Mouse (Mus musculus): ENCODE data around the gene Gm4513. TPM values are rescaled to one million over a fixed set of nuclear protein-coding genes. Genes with fewer than 3 reads are reported as not detected.
"Not testable (repeated sequence)": the region's sequence is repeated elsewhere in the genome, so short reads cannot be mapped to it uniquely, and the experiment has no call there.

The Gm4513 gene
- not detected in 2 replicates for polyA plus RNA-seq (2012; rRNA removed)

DNA sequence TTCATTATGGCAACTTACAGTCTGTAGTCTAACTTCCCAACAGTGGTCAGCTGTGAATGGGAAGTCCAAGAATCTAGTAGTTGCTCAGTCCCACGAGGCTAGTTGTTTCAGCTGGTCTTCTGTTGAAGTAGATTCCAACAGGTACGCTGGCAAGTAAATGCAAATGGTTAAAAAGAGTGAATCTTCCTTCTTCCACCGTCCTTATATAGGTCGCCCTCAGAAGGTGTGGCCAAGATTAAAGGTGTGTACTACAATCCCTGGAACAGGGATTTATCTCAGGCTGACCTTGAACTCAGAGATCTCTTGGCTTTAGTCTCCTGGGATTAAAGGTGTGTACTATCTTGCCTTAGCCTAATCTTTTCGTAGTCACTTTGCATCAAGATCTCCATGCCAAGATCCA, at the start of gene Gm4513:
Gene Gm4513, minus strand, starts transcription at position 101 of the 400 bp plus-strand sequence.
- not testable (repeated sequence) for DNase-seq (ENCODE audit: low read depth)

DNA sequence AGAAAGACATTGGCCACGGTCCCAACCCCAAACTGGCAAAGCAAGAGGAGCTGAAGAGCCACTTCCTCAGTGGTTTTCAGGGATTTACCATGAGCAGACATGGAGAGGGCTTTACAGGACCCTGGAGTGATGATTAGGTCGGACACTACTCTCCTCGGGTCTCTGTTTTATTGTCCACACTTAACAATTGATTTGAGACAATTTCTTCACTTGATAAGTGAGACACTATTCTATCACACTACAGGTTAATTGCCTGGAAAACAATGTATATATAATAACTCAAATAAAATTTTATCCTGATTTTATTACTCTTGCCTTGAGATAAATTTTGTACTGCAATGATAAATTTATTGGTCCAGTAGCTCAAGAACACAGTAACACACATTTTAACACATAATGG, 22.7 kb downstream of the Gm4513 start, which contains the start of gene Gm4141:
Gene Gm4141, minus strand, starts transcription at position 101 of the 400 bp plus-strand sequence.
- DNase-seq (ENCODE audit: low read depth), result not testable (repeated sequence)

DNA sequence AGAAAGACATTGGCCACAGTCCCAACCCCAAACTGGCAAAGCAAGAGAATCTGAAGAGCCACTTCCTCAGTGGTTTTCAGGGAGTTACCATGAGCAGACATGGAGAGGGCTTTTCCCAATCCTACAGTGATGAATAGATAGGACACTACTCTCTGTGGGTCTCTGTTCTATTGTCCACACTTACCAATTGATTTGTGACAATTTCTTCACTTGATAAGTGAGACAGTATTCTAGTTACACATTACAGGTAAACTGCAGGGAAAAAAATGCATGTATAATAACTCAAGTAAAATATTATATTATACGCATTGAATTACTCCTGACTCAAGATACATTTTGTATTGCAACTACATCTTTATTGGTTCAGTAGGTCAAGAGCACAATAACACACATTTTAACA, 53.2 kb downstream of the Gm4513 start, which contains the start of gene Gm5726:
Gene Gm5726, minus strand, starts transcription at position 101 of the 400 bp plus-strand sequence.
- DNase-seq (ENCODE audit: low read depth), result not testable (repeated sequence)

Other genes with a start within 250 kb of the Gm4513 start
- not detected in 2 replicates for gene Gm5728, start 223.6 kb downstream of the Gm4513 start, polyA plus RNA-seq (2012; rRNA removed)
- not detected in 2 replicates for gene Vmn1r100, start 181.1 kb downstream of the Gm4513 start, polyA plus RNA-seq (2012; rRNA removed)
- gene Vmn1r101, start 156.4 kb downstream of the Gm4513 start, polyA plus RNA-seq (2012; rRNA removed), result not detected in 2 replicates
- gene Gm10670, start 124.1 kb downstream of the Gm4513 start, polyA plus RNA-seq (2012; rRNA removed), result not detected in 2 replicates
- not detected in 2 replicates for gene Vmn1r103, start 88.5 kb downstream of the Gm4513 start, polyA plus RNA-seq (2012; rRNA removed)
- gene Vmn1r104, start 65.2 kb downstream of the Gm4513 start, polyA plus RNA-seq (2012; rRNA removed), result not detected in 2 replicates
- gene Gm5726, start 53.3 kb downstream of the Gm4513 start, polyA plus RNA-seq (2012; rRNA removed), result not detected in 2 replicates
- gene Gm4141, start 22.8 kb downstream of the Gm4513 start, polyA plus RNA-seq (2012; rRNA removed), result not detected in 2 replicates
- gene Vmn1r107, start 69.9 kb upstream of the Gm4513 start, polyA plus RNA-seq (2012; rRNA removed), result not detected in 2 replicates
- not detected in 2 replicates for gene Vmn1r111, start 104.2 kb upstream of the Gm4513 start, polyA plus RNA-seq (2012; rRNA removed)
- not detected in 2 replicates for gene Gm10668, start 131.6 kb upstream of the Gm4513 start, polyA plus RNA-seq (2012; rRNA removed)
- not detected in 2 replicates for gene Vmn1r112, start 172.2 kb upstream of the Gm4513 start, polyA plus RNA-seq (2012; rRNA removed)
- not detected in 2 replicates for gene Vmn1r113, start 188.3 kb upstream of the Gm4513 start, polyA plus RNA-seq (2012; rRNA removed)
- gene Vmn1r114, start 213.2 kb upstream of the Gm4513 start, polyA plus RNA-seq (2012; rRNA removed), result not detected in 2 replicates
- not detected in 2 replicates for gene Vmn1r115, start 246.0 kb upstream of the Gm4513 start, polyA plus RNA-seq (2012; rRNA removed)

All from brain, embryonic 14.5 days (tissue).